Mouse (Mus musculus) liver, postnatal 0 days (tissue): ENCODE data around the gene Pcsk7.

Experiments used
- CTCF ChIP-seq: sonication (generic); IDR thresholded peaks from 2 replicates; pipeline ENCODE4 v1.5.1; 2016; ENCODE audit warnings: antibody characterized with exemption, low read depth
- EP300 ChIP-seq: IDR thresholded peaks from 2 replicates; pipeline ENCODE4 v1.6.1; 2016; ENCODE audit warnings: antibody characterized with exemption, low read depth, mild to moderate bottlenecking

DNA sequence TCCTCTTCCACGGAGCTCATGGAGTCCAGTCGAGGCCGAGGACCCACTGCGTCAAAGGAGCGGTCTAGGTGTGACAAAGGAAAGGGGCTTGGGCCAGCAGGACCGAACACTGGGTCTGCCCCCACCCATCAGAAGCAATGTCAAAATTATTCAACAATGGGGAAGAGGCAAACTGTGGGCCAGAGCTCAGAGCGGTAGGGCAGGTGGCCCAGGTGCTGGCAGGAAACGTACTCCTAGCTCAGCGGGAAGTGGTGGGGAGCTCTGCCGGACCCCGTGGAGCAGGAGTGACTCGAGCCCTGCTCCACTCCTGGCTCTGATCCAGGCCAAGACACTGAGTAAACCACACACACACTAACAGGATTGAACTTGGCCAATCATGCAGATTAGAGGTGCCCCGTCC is 39.4 kb downstream of the Pcsk7 start:
- no peak for TF ChIP-seq CTCF
- no peak for TF ChIP-seq EP300
